Mouse (Mus musculus): ENCODE data around the gene Tfam.

GRCm38 (mm10) chr10:71258516-71258915, 20.4 kb upstream of the Tfam start:
- TF ChIP-seq CTCF (IDR thresholded peaks at IDR 0.05; ENCODE audit: low read depth) (no peak), EP300 (IDR thresholded peaks at IDR 0.05; ENCODE audit: low read depth) (no peak)
